Mouse (Mus musculus) gastrocnemius, adult 18-20 months (tissue): ENCODE results near the gene Dlgap1. TPM values are rescaled to one million over a fixed set of nuclear protein-coding genes. Genes with fewer than 3 reads are reported as not detected.

ENCODE experiments used
- DNase-seq: peaks from one replicate; pipeline ENCODE4 v3.0.0; 2021; ENCODE audit warnings: low spot score
- long read RNA-seq, 2 experiments: library from polyadenylated mRNA; stranded (forward); transcript quantifications; one replicate each; pipeline ENCODE4 v2.0.0; 2021
- total RNA-seq, 2 experiments: library from RNA; stranded (reverse); gene quantifications; 2 replicates each; pipeline ENCODE4 v1.2.3; 2021

Gene Dlgap1
- under 1 TPM; 0.37 to 0.40 TPM for total RNA-seq
- long read RNA-seq, experiment 1 = 0 reads
- long read RNA-seq, experiment 2 = 0 reads

DNA sequence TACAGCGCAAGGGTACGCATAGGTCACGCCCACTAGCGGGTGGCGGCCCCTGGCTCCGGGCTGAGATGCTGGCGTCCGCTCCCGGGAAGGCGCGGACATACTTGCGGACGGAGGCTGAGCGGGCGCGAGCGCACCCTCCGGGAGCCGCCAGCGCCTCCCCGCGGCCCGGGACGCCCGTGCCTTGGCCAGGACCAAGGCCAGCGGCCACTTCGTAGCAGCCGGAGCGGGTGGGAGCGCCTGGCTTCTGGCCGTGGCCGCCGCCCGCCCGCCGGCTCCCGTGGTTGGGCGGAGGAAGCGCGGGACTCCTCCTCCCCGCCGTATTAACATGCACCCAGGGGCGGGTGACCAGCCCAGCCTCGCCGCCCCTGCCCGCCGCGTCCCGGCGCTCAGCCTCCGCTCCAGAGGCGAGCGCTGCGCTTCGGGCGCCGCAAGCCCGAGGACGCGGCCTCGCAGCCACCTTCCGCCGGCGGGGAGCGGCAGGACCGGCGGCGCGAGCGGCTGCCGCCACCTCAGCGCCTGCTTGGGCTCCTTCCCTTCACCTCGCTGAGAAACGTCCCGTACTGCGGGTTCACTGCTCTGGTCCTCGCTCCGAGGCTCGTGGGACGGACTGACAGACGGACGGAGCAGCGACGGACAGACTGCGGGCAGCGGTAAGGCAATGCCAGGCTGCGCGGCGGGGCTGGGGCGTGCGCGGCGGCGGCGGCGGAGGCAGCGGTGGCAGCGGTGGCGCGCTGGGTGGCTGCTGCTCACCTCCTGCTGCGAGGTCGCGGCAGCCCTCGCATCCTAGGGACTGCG lies at the start of gene Dlgap1:
Gene Dlgap1 (plus strand): TSS at position 53 of the 795 bp plus-strand sequence.
- DNase-seq = peak; percentile 5

DNA sequence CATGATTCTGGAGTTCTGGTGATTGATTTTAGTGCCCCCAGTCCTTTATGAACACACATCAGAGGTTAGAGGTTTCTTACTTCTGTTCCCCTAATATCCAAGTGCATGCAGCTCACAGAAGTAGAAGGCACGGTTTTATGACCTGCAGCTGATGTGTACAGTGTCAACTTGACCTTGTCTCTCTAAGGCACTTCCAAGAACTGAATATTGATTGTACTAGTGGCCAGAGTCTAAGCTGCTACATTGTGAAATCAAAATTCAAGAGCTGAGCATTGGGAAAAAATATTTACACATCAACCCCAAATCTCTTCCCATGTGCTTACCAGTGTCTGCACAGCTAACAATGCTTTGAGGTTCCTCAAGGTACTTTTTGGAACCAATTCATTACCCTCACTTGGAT lies 13.9 kb upstream of the Dlgap1 start:
- no peak for DNase-seq

DNA sequence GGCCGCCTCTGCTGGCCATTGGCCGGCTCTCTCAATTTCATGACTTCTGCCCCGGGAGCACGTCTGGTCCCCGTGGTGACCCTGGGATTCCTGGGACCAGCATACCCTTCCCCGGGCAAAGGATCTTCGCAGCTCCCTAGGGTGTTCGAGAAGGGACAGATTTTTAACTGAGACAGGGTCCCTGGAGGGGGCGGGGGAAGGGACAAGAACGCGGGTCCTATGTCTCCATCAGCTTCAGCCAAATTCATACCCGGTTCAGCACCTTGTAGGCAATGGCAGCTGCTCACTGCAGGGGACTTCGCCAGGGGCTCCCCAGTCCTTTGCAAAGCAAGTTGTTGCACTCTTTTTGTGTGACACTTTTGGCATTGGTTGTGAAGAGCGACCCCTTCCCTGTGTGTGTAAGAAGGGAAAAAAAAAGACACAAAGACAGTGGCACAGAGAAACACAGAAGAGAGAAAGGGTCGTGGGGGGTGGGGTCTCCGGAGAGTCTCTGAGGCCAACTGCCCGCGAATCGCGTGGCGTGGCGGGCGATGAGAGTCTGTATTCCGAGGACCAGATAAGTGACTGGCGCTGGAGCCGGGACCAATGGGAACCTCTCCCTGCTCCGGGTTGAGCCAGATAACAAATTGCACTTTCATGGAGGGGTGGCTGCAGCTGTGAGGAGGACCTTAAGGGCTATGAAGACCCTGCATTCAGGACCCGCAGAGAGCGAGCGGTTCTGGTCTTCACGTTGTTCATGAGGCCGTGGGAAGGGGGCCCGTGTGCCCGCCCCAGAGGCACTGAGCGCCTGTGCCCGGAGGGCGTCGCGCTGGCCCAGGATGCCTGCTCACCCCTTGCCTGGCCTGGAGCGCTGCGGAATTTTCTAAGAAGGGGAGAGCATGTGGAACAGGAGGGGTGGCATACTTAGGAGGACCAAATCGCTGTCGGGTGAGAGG lies 1.2 kb downstream of the Dlgap1 start:
- no peak for DNase-seq

DNA sequence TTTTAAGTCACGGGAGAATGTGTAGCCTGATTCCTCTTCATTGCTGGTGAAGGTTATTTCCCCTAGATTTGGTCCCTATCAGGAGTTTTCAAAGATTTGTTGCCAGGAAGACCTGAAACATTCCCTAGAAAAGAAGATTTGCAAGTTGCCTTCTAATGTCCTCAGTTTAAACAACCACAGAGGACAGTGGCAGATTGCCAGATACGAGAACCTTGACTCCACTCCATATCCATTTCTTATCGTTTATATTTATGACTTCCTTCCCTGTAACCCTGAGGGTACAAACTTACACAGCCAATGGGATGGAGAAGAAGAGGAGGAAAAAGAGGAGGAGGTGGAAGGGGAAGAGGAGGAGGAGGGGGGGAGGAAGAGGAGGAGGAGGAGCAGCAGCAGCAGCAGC lies 4.2 kb downstream of the Dlgap1 start:
- DNase-seq = no peak

DNA sequence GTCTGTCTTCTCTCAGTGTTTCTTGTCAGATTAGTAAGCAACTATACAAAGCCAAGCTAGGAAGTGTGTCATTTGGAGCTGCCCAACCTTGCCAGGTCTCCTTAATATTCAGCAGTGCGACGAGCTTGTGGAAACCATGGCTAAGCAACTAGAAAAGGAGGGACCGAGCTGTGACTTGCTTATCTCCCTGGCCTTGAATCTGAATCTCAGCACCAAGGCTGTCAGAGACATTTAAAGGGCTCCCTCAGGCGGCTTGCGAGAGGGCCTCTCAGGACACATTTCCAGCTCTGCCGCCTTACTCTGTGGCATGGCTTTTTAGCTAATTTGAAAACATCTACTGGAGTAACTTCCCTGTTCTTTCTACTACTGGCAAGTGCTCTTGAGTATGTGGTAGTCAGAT lies 5.1 kb downstream of the Dlgap1 start:
- DNase-seq = no peak

DNA sequence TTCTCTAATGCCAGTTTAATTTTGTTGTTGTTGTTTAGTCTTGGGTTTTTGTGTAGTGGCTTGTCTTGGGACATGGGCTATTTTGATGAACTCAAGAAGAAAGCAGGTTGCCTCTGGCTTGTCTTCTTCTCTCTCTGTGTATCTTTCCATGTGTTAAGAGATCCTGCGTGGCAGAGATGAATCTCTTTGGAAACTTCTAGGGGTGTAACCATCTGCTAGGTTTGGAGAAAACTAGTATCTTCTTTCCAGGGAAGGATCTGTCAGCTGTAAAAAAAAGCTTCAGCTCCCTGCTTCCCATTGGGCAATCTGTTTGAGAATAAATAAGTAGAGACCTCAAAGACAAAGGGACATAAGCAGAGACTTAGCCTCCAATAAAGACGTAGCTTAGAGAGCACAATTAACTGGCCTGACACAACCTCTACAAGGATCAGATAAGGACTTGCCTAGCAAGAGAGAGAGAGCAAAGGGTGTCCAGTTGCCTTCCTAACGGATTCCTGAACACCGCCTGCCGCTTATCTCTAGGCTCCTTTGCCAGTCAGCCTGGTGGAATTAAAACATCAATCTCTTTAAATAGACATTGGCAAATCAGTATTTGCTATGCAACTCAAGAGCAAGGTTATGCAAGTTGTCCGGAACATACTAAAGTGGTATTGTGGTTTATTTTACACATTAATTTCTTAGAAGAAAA lies 13.5 kb downstream of the Dlgap1 start:
- no peak for DNase-seq

DNA sequence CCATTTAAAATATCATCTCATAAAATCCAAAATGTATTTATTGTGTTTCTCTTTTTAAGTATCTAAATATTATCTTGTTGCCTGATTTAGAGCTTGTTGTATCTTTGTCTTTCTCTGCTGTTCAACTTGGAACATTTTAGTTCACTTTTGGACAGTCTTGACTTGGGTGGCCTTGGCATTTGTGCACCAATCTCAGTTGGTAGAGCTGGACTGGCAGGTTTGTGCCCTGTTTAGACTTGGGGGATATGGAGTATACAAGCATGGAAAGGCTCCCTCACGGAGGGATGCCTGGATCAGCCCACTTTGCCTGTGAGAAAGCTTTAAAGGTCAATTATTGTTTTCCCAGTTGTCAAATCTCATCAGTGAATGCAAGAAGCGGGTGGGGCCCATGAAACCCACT lies 27.5 kb downstream of the Dlgap1 start:
- no peak for DNase-seq

DNA sequence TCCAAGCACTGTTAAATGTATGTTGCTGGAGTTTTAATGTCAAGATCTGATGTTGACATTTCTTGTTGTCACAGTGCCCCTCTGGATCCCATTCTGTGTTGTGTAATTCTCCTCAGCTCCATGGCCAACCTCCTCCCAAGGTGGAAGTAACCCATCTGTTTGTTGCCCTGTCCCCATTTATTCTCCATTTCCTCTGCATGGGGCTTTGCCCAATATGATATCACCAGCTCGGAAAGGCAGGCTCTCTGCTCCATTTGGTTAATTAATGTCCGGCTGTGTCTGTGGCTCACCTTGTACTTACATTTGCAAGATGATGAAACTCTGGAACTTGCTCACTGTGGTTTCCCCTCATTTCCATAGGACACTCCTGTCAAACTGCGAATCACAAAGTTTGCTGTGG lies 33.2 kb downstream of the Dlgap1 start:
- DNase-seq = no peak

DNA sequence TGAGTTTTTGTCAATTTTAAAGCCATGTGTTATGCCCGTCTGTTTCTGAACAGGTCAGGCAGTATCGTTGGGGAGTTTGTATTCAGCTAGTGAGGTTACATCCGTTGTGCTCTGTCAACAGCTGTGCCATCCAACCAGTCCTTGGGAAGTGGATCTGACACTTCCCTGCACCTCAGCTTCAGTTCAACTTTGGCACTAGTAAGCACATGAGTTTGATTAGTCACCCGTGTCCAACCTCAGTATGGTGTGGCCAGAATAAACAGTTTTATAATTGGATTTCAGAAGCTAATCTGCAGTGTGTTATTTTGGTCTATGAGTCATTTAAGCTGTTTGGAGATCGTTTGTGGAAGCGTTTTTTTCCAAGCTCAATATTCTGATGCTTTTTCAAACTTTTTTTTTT lies 35.8 kb downstream of the Dlgap1 start:
- no peak for DNase-seq

DNA sequence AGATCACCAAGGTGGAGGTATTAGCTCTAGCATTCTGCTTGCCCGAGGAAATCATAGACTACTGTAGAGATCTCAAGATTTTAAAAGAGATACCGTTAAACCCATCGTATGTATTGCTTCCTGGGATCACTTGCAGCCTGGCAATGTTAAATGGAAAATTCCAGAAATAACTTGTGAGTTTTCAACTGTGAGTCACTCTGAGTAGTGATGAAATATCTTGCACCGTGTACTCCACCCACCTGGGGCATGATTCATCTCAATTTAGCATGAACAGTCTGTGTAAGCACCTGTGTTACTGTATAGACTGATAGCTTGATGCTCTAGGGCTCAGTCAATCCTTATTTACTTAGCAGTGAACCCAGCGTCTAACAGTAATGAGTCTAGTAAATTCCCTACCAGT lies 38.7 kb downstream of the Dlgap1 start:
- no peak for DNase-seq

DNA sequence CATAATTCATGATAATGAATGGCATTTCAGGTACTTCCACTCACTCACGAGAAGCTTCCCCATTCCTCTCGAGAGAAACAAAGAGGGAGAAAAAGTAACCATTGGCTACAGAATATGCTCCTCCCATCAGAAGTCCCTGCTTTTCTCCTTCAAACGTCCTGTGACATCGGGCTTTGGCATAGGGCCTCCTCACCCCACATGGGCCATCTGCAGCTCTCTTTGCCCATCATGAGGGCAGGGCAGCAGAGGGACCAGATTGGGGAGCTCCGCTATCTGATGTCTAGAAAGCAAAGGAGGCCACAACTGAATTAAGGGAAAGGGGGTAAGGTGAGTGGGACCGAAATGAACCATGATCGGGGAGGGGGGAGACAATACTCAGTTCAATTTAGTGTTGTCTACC lies 47.6 kb downstream of the Dlgap1 start:
- no peak for DNase-seq

DNA sequence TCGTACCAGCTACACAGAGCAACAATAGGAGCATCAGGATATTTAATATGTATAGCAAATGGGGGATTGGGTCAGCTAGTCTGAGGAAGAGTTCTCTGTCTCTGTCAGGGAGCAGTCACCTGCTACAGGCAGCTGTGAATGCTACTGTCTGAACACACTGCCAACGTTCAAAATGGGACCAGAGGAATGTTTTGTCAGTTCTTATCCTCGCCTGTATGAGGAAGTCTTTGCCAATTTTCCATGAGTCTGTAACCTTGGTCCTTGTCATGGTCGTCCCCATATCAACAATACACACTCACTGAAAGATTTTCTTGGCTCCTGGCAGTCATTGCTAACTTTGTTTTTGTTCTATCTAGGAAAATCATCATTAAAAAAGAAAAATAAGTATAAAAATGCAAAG lies 51.5 kb downstream of the Dlgap1 start:
- DNase-seq = no peak

DNA sequence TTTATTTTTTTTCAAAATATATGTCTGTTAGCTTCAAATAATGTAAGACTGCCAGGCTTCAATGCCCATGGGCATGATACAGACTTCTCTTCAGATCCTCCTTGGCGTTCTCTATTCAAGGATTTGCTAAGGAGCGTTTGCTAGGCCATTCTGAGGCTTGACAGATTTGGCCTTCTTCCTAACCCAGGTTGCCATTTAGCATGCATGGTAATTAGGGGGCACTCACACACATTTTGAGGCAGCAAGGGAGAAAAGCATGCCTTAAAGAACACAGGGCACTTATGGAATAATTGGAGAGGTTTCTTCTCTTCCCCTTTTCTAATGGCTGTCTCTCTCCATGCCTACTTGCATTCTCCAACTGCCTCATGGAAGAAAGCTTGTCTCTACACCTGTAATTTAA lies 53.7 kb downstream of the Dlgap1 start:
- no peak for DNase-seq

DNA sequence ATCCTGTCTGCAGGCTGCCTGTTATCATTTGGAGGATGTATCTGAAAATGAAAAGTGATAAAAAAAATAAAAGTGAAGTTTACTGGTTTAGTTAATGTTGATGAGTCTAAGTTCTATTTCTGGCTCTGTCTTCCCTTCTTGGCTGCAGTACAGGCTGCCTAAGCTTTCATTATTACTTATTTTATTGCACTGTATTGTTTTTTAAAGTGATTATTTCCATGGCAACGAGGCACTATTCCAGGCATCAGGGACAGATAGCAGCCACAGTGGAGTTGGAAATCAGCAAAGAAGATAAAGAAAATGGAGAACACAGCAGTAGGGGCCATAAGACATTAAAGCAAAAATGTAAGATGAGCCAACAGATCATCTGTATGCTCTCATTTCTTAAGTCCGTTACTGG lies 66.0 kb downstream of the Dlgap1 start:
- no peak for DNase-seq

DNA sequence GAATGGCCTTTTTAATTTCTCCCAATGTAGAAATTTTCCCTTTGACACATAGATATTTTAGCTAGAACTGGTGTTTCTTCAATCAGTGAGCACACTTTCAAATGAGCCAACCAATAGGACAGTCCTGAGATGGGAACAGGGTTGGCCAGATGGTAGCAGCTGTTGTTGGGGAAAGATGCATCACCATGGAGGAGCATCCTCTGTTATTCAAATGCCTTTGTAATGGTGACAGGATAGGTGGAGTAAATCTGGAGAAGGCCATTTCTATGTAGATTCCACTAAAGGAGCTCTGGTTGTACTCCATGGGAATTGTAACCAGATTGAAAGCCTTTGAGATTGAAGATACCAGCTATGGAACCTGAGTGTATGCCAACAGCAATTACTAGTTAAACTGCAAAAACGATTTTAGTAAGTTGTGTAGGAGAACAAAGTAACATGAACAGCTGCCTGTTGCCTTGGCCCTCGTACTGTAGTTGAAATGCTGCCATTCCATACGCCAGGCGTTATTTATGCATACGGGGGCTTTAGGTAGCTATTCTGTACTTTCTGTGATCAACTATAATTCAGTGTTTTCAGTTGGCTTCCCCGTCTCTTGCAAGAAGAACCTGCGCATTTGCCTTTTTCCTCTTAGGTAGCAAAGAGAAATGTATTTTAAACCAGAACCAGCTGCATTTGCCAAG lies 72.0 kb downstream of the Dlgap1 start:
- DNase-seq = no peak

DNA sequence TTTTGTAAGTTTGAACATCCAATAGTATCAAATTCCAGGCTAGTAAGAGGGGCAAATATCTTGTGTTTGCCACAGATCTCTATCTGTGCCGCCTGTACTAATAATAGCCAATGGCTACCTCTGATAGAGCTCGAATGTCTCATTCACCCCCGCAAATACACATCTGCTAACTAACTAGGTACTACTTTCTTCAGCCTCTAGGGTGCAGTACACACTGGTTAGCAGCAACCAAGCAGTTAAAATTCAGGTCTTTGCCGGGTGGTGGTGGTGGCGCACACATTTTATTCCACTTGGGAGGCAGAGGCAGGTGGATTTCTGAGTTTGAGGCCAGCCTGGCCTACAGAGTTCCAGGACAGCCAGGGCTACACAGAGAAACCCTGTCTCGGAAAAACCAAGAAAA lies 99.4 kb downstream of the Dlgap1 start:
- no peak for DNase-seq

DNA sequence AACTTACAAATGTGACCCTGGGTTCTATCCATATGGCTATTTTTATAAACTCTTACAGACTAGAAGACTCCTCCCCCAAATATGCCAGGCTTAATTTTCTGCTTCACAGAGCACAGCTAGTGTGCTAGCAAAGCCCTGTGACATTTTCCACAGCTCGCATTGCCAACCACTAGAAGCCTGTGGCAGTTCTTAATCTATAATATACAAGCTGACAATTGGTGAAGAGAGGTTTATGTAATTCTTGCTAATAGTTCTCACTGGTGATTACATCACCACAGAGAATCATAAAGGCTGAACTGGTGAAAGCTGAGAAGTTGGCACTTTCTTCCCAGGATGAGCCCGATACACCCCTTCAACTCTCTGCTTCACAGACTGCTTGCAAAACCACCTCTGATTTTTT lies 103.2 kb downstream of the Dlgap1 start:
- no peak for DNase-seq

DNA sequence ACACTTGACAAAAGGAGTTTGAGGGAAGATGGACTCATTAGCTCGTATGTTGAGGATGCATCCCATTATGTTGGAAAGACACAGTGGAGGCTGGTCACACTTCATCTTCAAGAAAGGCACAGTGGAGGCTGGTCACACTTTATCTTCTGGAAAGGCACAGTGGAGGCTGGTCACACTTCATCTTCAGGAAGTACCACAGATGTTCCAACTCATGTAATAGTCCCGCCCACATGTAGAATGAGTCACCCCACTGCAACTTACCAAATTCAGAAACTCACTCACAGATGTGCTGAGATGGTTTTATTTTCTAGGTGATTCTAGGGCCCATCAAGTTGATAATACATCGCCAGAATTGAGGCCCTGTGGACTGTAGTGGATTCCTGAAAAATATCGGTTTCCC lies 119.3 kb downstream of the Dlgap1 start:
- DNase-seq = no peak

DNA sequence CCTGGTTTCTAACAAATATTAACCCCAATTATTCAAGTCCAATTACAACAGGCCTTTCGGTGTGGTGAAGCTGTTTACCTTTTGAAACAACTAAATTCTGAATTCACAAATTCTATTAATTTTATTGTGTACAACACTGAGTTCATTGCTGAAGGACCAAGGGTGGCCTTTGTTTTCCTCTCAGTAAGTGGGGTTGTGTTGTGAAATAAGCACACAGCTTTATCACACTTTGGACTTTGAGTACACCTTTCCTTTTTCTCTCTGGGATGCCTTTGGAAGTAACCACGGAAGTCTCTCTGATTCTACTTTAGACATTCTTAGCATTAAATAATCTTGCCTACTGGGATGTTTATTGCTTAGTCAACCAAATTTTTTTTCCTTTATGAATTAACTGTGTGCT lies 121.9 kb downstream of the Dlgap1 start:
- no peak for DNase-seq

DNA sequence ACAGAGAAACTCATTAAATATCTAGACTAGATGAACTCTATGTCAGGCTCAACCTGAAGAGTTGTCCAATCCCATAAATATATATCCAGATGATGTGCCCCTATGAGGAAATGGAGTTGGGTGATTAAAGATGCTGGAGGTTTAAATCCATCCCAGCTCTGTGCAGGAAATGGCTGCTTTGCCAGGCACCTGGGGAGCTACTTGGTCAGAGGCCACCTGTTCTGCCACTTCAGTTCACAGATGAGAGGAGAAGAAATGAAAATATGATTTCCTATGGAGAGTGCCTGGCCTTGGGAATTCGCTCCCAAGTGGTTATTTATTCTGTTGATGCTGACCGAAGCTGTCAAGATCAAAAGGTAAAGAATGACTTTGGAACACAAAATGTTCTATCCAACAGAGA lies 160.3 kb downstream of the Dlgap1 start:
- DNase-seq = no peak

DNA sequence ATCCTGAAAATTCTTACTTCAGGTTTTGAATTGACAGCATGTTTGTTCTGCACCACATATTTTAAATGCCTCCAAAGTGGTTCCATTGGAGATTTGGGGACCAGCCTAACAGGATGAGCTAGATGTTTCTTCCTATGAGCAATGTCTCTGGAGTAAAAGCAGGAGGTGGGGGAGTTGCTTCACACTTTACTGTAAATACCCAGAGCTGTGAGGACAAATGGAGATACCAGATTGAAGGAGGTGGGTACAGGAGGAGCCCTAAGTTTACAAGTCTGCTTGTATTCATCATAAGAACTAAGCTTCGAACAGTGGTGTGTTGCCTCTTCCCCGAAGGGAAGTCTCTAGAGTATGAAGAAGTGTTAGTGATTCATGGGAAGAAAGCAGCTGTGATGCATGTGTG lies 201.0 kb downstream of the Dlgap1 start:
- no peak for DNase-seq
